Mouse (Mus musculus) left cerebral cortex, adult 11 months (tissue): ENCODE measurements around the gene Scrn3.

Source experiments
- DNase-seq: peaks from one replicate; pipeline ENCODE4 v3.0.0; 2022; ENCODE audit warnings: low spot score

Gene Scrn3

DNA sequence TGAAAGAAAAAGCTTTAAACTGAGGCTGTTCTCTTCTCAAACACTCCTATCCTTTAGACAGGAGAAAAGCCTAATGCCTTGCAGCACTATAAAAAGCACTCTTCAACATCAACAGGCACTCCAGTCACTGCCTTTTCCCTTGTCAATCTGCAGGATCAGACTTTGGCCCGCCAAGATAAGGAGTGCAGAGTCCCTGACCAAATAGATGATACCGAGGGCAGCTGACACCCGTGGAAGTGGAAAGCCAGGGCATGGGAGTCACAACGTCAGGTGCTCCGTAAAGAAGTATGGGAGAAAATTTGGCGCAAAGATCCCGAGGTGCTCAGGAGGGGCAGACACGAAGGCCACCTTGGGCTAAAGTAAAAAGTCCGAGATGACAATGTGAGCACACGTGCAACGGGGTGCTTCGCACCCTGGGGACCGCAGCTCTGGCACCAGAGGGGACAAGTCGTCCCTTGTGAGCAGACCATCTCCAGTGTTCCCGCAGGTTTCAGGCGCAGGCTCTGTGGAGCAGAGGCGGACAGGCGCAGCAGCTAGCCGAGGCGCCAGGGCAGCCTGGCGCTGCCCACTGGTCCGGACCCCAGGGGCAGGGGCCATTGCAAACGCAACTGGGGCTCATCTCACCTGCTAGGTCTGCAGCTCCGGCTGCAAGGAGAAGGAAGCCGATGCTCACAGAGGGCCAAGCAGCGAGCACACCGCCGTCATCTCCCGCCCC is 73.4 kb downstream of the Scrn3 start:
- no peak for DNase-seq

DNA sequence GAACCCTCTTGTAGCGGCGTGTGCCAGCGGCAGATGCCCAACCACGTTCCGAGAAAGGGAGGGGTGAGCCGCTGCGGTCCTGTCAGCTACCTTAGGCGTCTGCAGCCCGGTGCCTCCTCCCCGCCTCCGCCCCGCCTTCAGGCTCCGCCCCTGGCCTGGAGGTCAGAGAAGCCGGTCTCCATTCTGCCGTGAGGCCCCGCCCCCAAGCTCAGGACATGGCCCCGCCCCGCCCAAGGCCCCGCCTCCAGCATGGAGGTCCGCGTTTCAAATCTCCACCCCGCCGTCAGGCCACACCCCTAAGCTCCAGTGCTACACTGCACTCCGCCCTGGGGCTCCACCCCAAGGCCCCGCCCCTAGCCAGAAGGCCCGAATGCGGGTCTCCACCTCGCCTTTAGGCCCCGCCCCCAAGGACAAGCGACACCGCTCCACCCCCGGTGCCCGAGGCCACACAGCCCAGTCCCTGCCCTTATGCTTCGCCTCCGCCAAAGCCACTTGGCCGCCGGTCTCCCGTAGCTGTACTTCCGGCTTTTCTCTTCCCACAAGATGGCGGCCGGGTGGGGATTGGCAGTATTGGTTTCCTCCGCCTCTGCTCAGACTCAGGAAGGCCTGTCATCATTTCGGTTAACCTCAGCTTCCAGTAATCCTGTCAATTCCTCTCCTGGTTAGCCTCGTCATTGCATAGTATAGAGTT is 74.1 kb downstream of the Scrn3 start, which contains the start of gene Gpr155:
Gene Gpr155 (minus strand): TSS at position 217 of the 691 bp plus-strand sequence.
- DNase-seq, result peak; percentile 99
